Mouse (Mus musculus) neural tube, embryonic 12.5 days (tissue): ENCODE measurements around the gene Nfe2l2. TPM values are rescaled to one million over a fixed set of nuclear protein-coding genes. Genes with fewer than 3 reads are reported as not detected.

ENCODE experiments used
- ATAC-seq: fragments of 200-750 bp; cut with Nextera tagmentation; 2 replicates; pipeline ENCODE4 v1.8.0; 2017; ENCODE audit warnings: low read depth, mild to moderate bottlenecking, moderate TSS enrichment, moderate library complexity; ENCODE audit not compliant: low FRiP score
- H3K27ac ChIP-seq: fragments of 300-500 bp; sonication (generic); 2 replicates; pipeline ENCODE4 v1.5.1; 2016
- H3K27me3 ChIP-seq: fragments of 300-500 bp; sonication (generic); replicated peaks from 2 replicates; pipeline ENCODE4 v1.6.1; 2016; ENCODE audit warnings: mild to moderate bottlenecking
- H3K36me3 ChIP-seq: fragments of 300-500 bp; sonication (generic); 2 replicates; pipeline ENCODE4 v1.6.1; 2016; ENCODE audit warnings: mild to moderate bottlenecking
- H3K4me1 ChIP-seq: fragments of 300-500 bp; sonication (generic); 2 replicates; pipeline ENCODE4 v1.6.1; 2016
- H3K4me2 ChIP-seq: fragments of 300-500 bp; sonication (generic); replicated peaks from 2 replicates; pipeline ENCODE4 v1.6.1; 2016; ENCODE audit warnings: mild to moderate bottlenecking
- H3K4me3 ChIP-seq: fragments of 300-500 bp; sonication (generic); 2 replicates; pipeline ENCODE4 v1.5.1; 2016
- H3K9ac ChIP-seq: fragments of 300-500 bp; sonication (generic); 2 replicates; pipeline ENCODE4 v1.6.1; 2016; ENCODE audit warnings: mild to moderate bottlenecking
- H3K9me3 ChIP-seq: fragments of 300-500 bp; sonication (generic); 2 replicates; pipeline ENCODE4 v1.6.1; 2016; ENCODE audit warnings: mild to moderate bottlenecking
- WGBS: fragments of 180-500 bp; shearing (Covaris S2); methylation state at CpG from one replicate; pipeline ENCODE4 v1.1.7; 2016; 5-methylcytosine and 5-hydroxymethylcytosine counted together
- polyA plus RNA-seq: library from polyadenylated mRNA; unstranded; fragments of >200 nt; fragmentation: Nextera tagmentation; extraction: Ambion mirVana; gene quantifications from 2 replicates; pipeline ENCODE4 v1.2.1, GENCODE M21; 2016

Nfe2l2 gene
- polyA plus RNA-seq: 18.2 and 20.9 TPM in 2 replicates

DNA sequence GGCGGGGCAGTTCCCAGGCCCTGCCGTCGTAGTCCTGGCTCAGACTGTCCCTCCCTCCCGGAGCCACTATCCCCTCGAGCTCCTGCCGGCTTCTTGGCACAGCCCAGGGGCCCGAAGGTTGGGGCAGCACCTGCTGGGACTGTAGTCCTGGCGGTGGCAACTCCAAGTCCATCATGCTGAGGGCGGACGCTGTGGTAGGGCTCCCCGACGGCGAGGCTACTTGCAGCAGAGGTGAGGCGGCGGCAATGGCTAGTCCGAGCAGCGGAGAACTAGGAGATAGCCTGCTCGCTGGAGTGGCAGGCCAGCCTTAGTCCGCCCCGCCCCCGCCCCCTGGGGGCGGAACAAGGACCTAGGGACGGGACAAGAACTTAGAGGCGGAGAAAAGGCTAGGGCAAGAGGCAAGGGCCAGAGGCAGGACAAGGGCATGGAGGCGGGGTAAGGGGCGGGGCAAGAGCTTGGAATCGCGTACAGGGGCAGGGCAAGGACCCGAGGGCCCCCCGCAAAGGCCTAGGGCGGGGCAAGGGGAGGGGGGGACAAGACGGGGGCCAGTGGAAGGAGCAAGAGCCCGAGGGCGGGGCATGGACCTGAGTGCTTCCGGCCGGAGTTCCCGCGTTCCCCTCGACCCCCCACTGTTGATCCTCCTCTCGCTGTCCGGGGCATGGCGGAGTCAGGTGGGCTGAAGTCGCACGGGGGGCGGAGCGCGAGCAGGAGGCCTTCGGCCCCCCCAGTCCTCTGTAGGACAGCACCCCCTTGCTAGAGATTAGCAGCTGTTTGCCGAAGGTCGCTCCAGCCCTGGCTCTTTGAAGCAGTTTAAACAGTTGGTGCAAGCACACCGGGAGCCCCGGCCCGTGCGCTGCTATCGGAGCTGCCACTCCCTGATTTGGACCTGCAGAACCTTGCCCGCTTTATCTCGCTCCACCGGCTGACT lies at the start of gene Nfe2l2:
Gene Nfe2l2, minus strand, starts transcription at position 408 of the 928 bp plus-strand sequence.
- peak; percentile 84 for ATAC-seq
- Histone ChIP-seq H3K27ac (peak within 1 kb of the TSS; percentile 72), H3K4me3 (peak within 1 kb of the TSS; percentile 57), H3K36me3 (no peaks in the 10 kb centered on the region), H3K4me1 (peaks cover 12% of the 10 kb centered on the region), H3K4me2 (peak within 1 kb of the TSS; percentile 85), H3K9me3 (no peaks in the 10 kb centered on the region), H3K27me3 (no peaks in the 10 kb centered on the region), H3K9ac (peak within 1 kb of the TSS; percentile 75)
- WGBS: under 1% methylated on average over 58 of the region's 58 CpGs

DNA sequence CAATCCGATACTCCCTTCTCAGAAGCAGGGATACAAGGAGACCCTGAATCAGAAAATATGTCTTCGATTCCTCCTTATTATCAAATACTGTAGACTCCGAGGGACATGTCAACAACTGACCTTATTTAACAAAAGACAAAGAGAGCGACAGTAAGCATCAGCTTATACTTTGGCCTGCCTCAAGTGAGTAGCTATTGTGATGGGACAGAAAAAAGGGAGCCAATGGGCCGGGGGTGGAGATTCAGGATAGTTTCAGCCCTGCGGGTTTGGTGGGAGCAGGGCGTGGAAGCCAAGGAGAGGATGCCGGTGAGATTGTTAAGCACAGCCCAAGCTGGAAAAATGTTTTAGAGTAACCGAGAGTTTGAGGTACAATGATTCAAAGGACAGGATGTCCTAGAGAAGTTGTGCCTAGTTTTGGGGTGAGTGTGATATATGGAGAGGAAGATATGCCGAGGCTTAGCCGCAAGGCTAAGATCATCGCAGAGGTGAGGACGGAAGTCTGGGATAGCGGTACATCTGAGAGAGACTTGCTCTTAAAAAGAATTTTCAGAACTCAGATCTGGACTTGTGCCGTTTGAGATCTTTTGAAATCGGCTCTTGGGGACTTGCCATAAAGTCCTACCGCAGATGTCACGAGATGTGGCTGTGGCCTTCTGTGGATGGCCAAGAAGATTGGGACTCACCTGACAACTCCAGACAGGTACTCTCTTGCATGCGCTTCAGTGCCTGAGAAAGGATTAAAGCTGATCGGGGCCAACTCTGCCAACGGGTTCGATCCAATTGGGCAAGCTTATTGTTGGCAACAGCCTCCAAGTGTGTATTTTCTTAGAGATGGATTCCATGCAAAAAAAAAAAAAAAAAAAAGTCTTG lies 48.1 kb upstream of the Nfe2l2 start:
- Histone ChIP-seq H3K4me2 (no peak overlapping the region), H3K4me1 (no peaks in the 10 kb centered on the region), H3K9me3 (no peaks in the 10 kb centered on the region), H3K27ac (no peak overlapping the region), H3K27me3 (no peaks in the 10 kb centered on the region), H3K4me3 (no peak overlapping the region), H3K9ac (no peak overlapping the region), H3K36me3 (no peaks in the 10 kb centered on the region)
- WGBS: 91% methylated on average over 22 of the region's 22 CpGs
- no peak for ATAC-seq

GRCm38 (mm10) chr2:75751896-75752295 lies 47.5 kb upstream of the Nfe2l2 start:
- ATAC-seq: no peak
- Histone ChIP-seq H3K27me3 (no peaks in the 10 kb centered on the region), H3K9ac (no peak overlapping the region), H3K4me1 (no peaks in the 10 kb centered on the region), H3K4me3 (no peak overlapping the region), H3K9me3 (no peaks in the 10 kb centered on the region), H3K27ac (no peak overlapping the region), H3K36me3 (no peaks in the 10 kb centered on the region), H3K4me2 (no peak overlapping the region)
- WGBS: 68% methylated on average over 6 of the region's 6 CpGs

- H3K36me3 ChIP-seq: no peaks in the 10 kb centered on the region
- H3K27me3 ChIP-seq: no peaks in the 10 kb centered on the region
- no peak overlapping the region for H3K4me2 ChIP-seq
- H3K9me3 ChIP-seq: no peaks in the 10 kb centered on the region
- H3K4me3 ChIP-seq: no peak overlapping the region
- 89% methylated on average over 10 of the region's 10 CpGs for WGBS
- ATAC-seq: no peak
- H3K9ac ChIP-seq: no peak overlapping the region
- H3K27ac ChIP-seq: no peak overlapping the region
- no peaks in the 10 kb centered on the region for H3K4me1 ChIP-seq
These were observed 46.4 kb upstream of the Nfe2l2 start for GRCm38 (mm10) chr2:75750869-75751268.

DNA sequence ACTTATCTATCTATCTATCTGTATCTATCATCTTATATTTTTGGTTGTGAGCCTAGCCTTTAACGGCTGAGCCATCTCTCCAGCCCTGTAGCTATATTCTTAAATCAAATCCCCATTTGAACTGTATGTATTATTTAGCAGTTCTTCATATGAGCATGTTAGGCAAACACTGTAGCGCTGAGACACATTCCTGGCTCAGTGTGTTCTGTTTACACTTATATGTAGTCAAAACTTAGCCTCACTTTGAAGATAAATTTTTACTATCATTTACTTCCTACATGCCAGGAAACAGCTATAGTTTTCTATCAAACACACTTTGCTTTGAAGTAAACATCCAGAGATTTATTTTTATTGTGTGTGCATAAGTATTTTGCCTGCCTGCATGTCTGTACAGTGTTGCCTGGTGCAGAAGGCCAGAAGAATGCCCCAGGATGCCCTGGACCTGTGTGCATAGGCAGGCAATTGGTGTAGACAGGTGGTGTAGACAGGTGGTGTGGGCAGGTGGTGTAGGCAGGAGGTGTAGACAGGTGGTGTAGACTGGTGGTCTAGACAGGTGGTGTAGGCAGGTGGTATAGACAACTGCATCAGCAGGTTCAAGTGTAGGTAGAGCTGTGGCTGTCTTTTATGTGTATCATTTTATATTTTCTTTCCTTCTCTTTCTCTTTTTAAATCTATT lies 45.7 kb upstream of the Nfe2l2 start:
- no peak overlapping the region for H3K9ac ChIP-seq
- ATAC-seq: no peak
- H3K27ac ChIP-seq: no peak overlapping the region
- H3K27me3 ChIP-seq: no peaks in the 10 kb centered on the region
- no peaks in the 10 kb centered on the region for H3K9me3 ChIP-seq
- no peak overlapping the region for H3K4me2 ChIP-seq
- H3K36me3 ChIP-seq: no peaks in the 10 kb centered on the region
- H3K4me1 ChIP-seq: no peaks in the 10 kb centered on the region
- WGBS: 82% methylated on average over 2 of the region's 2 CpGs
- no peak overlapping the region for H3K4me3 ChIP-seq

GRCm38 (mm10) chr2:75748841-75749240 lies 44.4 kb upstream of the Nfe2l2 start:
- Histone ChIP-seq H3K9ac (no peak overlapping the region), H3K27me3 (no peaks in the 10 kb centered on the region), H3K27ac (no peak overlapping the region), H3K36me3 (no peaks in the 10 kb centered on the region), H3K4me1 (no peaks in the 10 kb centered on the region), H3K4me2 (no peak overlapping the region), H3K9me3 (no peaks in the 10 kb centered on the region), H3K4me3 (no peak overlapping the region)
- WGBS: 90% methylated on average over 6 of the region's 6 CpGs
- no peak for ATAC-seq

DNA sequence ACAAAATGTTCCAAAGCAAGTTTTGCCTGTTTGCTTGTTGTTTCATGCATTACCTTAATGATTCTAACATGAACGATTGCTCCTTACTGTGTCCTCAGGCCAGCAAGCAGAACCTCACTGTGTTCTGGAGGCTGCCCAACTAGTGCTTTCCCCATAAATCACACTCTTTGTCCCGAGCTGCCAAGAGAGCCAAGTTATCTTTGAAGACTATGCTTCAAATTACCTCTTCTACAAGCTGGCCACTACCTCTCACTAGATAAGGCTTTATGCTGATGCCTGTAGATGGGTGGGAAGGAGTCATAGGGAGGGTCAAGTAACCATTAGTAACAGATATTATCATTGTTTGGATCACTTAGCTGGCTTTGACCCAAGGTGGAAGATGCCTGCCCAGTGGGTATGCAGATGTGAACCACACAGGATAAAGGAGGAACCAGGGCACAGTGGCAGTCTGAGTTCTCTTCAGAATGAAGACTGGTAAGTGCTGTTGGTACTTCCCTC lies 32.6 kb upstream of the Nfe2l2 start:
- no peaks in the 10 kb centered on the region for H3K27me3 ChIP-seq
- no peak overlapping the region for H3K4me3 ChIP-seq
- 66% methylated on average over 2 of the region's 2 CpGs for WGBS
- H3K4me2 ChIP-seq: no peak overlapping the region
- ATAC-seq: no peak
- H3K36me3 ChIP-seq: no peaks in the 10 kb centered on the region
- no peaks in the 10 kb centered on the region for H3K9me3 ChIP-seq
- no peak overlapping the region for H3K9ac ChIP-seq
- no peaks in the 10 kb centered on the region for H3K4me1 ChIP-seq
- no peak overlapping the region for H3K27ac ChIP-seq

GRCm38 (mm10) chr2:75734196-75734865 lies 29.9 kb upstream of the Nfe2l2 start:
- no peaks in the 10 kb centered on the region for H3K9me3 ChIP-seq
- H3K4me1 ChIP-seq: no peaks in the 10 kb centered on the region
- H3K4me2 ChIP-seq: no peak overlapping the region
- no peaks in the 10 kb centered on the region for H3K36me3 ChIP-seq
- H3K4me3 ChIP-seq: no peak overlapping the region
- no peak overlapping the region for H3K9ac ChIP-seq
- H3K27ac ChIP-seq: no peak overlapping the region
- 78% methylated on average over 5 of the region's 5 CpGs for WGBS
- no peak for ATAC-seq
- H3K27me3 ChIP-seq: no peaks in the 10 kb centered on the region

- Histone ChIP-seq H3K9ac (no peak overlapping the region), H3K27ac (no peak overlapping the region), H3K27me3 (no peaks in the 10 kb centered on the region), H3K4me2 (no peak overlapping the region), H3K36me3 (no peaks in the 10 kb centered on the region), H3K4me3 (no peak overlapping the region), H3K9me3 (no peaks in the 10 kb centered on the region), H3K4me1 (no peaks in the 10 kb centered on the region)
- 85% methylated on average over 7 of the region's 7 CpGs for WGBS
- no peak for ATAC-seq
These were observed 28.7 kb upstream of the Nfe2l2 start for GRCm38 (mm10) chr2:75733177-75733576.

GRCm38 (mm10) chr2:75731929-75732328 lies 27.5 kb upstream of the Nfe2l2 start:
- H3K4me2 ChIP-seq: no peak overlapping the region
- no peaks in the 10 kb centered on the region for H3K9me3 ChIP-seq
- H3K4me3 ChIP-seq: no peak overlapping the region
- WGBS: 54% methylated on average over 2 of the region's 2 CpGs
- no peaks in the 10 kb centered on the region for H3K27me3 ChIP-seq
- no peak overlapping the region for H3K9ac ChIP-seq
- H3K4me1 ChIP-seq: no peaks in the 10 kb centered on the region
- no peak overlapping the region for H3K27ac ChIP-seq
- no peaks in the 10 kb centered on the region for H3K36me3 ChIP-seq
- no peak for ATAC-seq

DNA sequence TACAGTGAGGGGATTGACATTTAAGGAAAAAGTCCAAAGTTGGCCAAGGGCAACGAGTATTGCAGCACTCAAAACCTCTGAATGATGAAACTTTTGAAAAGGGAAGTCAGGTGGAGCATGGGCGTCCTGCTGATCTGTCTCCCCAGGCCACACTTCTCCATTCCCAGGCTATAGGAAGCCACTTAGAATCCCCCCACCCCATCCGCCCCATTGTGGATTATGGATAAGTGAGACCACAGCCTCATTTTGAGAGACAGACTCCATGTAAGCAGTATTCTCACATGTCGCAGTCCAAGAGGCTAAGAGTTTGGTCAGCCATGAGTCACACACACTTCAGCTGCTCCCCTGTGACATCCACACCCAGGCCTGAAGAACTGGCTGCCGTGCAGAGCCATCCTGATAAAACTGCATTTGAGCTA lies 26.8 kb upstream of the Nfe2l2 start:
- Histone ChIP-seq H3K36me3 (no peaks in the 10 kb centered on the region), H3K9me3 (no peaks in the 10 kb centered on the region), H3K27ac (no peak overlapping the region), H3K4me2 (no peak overlapping the region), H3K9ac (no peak overlapping the region), H3K27me3 (no peaks in the 10 kb centered on the region), H3K4me3 (no peak overlapping the region), H3K4me1 (no peaks in the 10 kb centered on the region)
- 88% methylated on average over 5 of the region's 5 CpGs for WGBS
- no peak for ATAC-seq
